Mouse (Mus musculus) E14TG2a.4 (cell line): ENCODE results near the gene St6galnac3.

Source experiments
- CTCF ChIP-seq: conservative IDR thresholded peaks from 2 replicates; pipeline ENCODE4 v1.5.1; 2014; ENCODE audit warnings: low read length
- POU5F1 ChIP-seq: IDR thresholded peaks from 2 replicates; pipeline ENCODE4 v1.6.1; 2014; ENCODE audit warnings: low read length, borderline replicate concordance

DNA sequence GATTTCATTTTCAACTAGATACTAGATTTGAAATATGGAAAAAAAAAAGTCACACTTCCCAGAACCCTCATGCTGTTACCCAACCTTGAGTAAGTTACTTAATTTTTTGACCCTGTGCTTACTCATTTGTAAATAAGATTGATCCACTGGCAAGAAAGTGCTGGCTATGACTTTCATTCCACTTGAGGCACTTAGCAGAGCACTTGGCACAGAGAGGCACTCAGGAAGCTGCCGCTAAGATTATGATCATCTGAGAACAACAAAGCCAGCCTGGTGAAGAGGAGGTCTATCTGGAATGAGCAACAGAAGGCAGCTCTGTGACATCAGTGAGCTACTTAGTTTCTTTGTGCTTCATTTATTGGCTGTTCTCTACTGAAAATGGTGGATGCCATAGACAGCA, 232.0 kb downstream of the St6galnac3 start:
- TF ChIP-seq CTCF, result no peak
- no peak for TF ChIP-seq POU5F1
